Mouse (Mus musculus) B cell, adult 62 days (primary cell): ENCODE results near the gene Def8. TPM values are rescaled to one million over a fixed set of nuclear protein-coding genes. Genes with fewer than 3 reads are reported as not detected.

Experiments used
- total RNA-seq: library from RNA; stranded (reverse); gene quantifications from 4 replicates; pipeline ENCODE4 v1.2.4, GENCODE M21; 2023

The Def8 gene
- 9.5 to 13.4 TPM (median 12.7 TPM) in 4 replicates for total RNA-seq

GRCm38 (mm10) chr8:123423441-123423840 lies at the start of gene Def8:
TSS of gene Def8 (plus strand) at chr8:123423527.

GRCm38 (mm10) chr8:123406786-123407185 lies 16.5 kb upstream of the Def8 start, which contains the start of gene Mc1r:
TSS of gene Mc1r (plus strand) at chr8:123407107.

GRCm38 (mm10) chr8:123411246-123411645 lies 12.1 kb upstream of the Def8 start, which contains the start of gene Tubb3:
TSS of gene Tubb3 (plus strand) at chr8:123411424.

GRCm38 (mm10) chr8:123477737-123478258 lies 54.5 kb downstream of the Def8 start, which contains the start of gene Afg3l1:
TSS of gene Afg3l1 (plus strand) at chr8:123477903.

Other genes with a start within 250 kb of the Def8 start
- not detected in 4 replicates for gene Dpep1, start 237.3 kb upstream of the Def8 start, total RNA-seq
- gene Chmp1a, start 210.8 kb upstream of the Def8 start, total RNA-seq: 61.9 to 67.8 TPM (median 65.2 TPM) in 4 replicates
- gene Spata33, start 210.7 kb upstream of the Def8 start, total RNA-seq: 0.18 to 0.56 TPM in 2 of 4 replicates, not detected in the others
- gene Cdk10, start 198.7 kb upstream of the Def8 start, total RNA-seq: 57.4 to 62.6 TPM (median 58.3 TPM) in 4 replicates
- 11.2 to 13.8 TPM (median 13.3 TPM) in 4 replicates for gene Spata2l, start 187.3 kb upstream of the Def8 start, total RNA-seq
- gene Zfp276, start 169.3 kb upstream of the Def8 start, total RNA-seq: 29.7 to 38.3 TPM (median 32.5 TPM) in 4 replicates
- 33.3 to 38.8 TPM (median 36.4 TPM) in 4 replicates for gene Vps9d1, start 169.2 kb upstream of the Def8 start, total RNA-seq
- 85.7 to 89.4 TPM (median 85.9 TPM) in 4 replicates for gene Fanca, start 105.0 kb upstream of the Def8 start, total RNA-seq
- gene Spire2, start 90.8 kb upstream of the Def8 start, total RNA-seq: not detected in 4 replicates
- 258 to 306 TPM (median 267 TPM) in 4 replicates for gene Tcf25, start 49.8 kb upstream of the Def8 start, total RNA-seq
- gene Mc1r, start 16.4 kb upstream of the Def8 start, total RNA-seq: 0.14 to 0.21 TPM in 2 of 4 replicates, not detected in the others
- gene Tubb3, start 12.1 kb upstream of the Def8 start, total RNA-seq: 0.38 to 2.1 TPM (median 0.61 TPM) in 3 of 4 replicates, not detected in the other
- gene Afg3l1, start 54.4 kb downstream of the Def8 start, total RNA-seq: 45.5 to 55.1 TPM (median 51.3 TPM) in 4 replicates
- gene Dbndd1, start 91.9 kb downstream of the Def8 start, total RNA-seq: not detected in 4 replicates
- gene Gas8, start 95.3 kb downstream of the Def8 start, total RNA-seq: 3.3 to 5.9 TPM (median 4.1 TPM) in 4 replicates
- not detected in 4 replicates for gene Rhou, start 230.4 kb downstream of the Def8 start, total RNA-seq